Mouse (Mus musculus): ENCODE measurements around the gene Tgfbr3.

Tgfbr3 gene

DNA sequence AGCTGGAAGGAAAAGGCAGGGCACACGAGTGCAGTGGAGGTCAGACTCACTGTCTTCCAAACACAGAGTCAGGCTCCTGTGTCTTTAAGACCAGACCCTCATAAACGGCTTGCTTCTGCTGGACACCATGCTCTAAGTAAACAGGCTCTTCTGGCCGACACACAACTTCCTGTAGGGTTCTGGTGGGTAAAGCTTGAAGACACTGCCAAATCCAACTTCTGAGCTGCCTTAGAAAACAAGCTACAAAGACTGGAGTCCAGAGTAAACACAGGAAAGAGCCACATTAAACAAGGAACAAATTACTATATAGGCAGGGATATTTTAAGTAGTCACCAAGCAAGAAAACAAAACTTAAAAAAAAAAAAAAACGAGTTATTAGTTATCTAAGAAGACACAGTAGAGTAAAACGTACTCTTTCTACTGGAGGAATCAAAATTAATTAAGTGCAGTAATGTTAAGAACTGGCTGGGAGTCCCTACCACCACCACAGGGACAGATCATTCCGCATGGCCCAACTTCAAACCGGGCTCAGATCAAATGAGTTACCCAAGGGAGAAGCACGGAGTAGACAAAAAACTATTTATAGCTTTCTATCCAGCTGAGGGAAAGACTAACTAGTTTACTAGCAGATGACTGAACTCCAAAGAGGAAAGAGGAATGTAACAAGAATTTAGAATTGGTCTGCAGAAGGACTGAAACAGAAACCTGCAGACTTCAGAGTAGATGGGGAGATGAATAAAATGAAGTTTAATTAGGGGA is 86.4 kb downstream of the Tgfbr3 start:
- no peak for DNase-seq

DNA sequence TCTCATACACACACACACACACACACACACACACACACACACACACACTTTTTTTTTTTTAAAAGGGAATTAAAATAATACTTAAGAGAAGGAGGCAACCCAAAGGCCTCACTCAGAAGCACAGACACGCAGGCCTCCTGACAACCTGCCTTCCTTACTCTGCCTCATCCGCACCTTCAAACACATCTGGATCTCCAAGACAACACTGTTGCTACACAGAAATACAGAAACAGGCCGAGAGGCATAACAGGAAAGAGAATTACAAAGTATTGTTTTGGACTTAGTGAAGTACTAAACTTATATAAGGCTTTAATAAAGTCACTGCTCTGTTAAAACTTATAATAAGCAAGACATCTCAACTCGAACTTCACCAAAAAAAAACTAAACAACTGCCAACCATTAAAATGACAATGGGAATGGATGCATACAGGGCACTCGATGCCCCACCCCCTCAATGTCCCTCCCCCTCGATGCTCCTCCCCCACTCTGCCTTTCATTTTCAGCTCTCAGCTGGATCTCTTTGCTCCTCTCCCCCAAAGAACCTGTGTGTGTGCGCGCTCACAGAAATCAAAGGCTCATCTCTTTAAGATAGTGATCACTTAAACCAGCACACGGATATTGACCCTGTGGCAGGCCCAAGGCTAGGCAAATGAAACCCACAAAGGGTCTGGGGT is 87.8 kb downstream of the Tgfbr3 start:
- DNase-seq, result no peak

DNA sequence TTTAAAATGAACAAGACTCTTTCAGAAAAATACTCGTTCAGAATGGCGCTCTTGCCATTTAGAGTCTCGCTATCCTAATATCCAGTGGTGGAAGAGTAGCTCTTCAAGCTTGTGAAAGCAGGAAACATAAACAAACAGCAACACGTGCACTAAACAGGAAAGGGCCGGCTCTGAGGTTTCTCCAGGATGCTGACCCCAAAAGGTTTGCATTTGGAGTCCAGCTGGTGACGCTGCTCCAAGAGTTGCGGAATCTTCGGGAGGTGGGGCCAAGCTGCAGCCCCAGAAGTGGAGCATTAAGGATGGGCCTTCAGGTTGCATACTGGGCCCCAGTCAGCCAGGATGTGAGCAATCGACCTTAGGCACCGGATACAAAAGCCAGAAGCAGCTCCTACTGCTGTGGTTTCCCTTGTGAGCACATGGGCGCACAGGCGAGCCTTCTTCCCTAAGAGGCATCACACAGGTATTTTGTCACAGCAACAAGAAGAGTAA is 88.5 kb downstream of the Tgfbr3 start:
- peak; percentile 31 for DNase-seq

DNA sequence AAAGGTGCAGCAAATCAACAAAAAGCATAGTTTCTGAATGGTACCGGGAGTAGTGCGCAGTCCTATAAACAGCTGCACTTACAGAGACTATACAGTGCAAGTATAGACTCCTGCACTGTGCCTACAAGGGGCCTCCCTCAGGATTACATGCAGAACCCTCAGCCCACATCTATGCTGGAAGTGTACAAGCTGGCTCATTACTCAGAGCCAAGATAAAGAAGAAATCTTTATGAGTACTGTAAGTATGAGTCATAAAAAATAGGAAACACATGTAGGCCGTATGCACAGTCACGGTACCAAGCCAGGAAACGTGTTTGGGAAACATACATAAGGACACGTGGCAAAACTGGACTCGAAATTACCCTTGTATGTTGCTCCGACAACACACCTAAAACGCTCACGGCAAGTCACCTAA is 89.2 kb downstream of the Tgfbr3 start:
- DNase-seq, result no peak

DNA sequence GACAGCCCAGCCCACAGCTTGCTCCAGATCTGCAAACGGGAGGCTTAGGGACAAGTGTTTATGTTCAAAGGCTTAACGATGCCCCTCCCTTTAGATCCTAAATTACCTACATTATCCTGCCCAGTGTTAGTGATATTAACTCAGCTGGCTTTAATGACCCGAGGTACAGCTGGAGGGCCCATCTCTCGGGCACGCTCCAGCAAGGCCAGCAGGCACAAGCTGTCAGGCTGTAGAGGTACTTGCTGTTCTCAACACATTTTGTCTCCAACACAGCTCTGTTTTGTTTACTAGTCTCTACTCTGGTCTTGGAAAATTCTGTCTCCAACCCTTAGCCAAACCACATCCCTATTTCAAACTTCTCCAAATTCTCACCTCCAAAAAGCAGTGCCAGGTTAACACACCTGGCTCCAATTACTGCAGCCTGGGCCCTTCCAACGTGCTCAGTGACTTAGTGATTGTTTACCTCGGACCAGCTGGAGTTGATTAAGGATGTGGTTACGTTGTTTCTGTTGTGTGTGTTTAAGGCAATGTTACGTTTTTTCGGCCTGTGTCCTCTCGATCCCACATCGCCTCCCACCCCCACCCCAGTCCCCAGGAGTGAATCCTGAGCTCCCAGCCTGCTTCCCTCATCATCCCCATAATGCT is 93.6 kb downstream of the Tgfbr3 start:
- DNase-seq, result no peak

DNA sequence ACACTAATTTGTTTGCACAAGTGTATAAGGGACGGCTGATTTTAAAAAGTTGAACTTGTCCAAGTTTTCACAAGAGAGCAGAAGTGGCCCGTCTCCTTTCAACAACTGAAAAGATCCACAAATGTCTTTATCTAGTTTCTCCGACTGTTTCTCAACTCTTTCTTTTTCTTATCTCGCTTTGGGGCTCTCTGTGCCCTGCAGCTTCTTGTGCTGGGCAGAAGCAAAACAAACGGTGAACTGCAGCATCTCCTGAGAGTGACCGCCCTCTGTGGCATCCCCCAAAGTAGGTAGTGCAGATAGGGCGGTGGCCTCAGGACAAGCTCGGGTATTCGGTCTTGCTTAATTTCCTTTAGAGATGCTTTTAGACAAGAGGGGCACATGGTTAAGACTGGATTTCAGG is 96.3 kb downstream of the Tgfbr3 start:
- no peak for DNase-seq

DNA sequence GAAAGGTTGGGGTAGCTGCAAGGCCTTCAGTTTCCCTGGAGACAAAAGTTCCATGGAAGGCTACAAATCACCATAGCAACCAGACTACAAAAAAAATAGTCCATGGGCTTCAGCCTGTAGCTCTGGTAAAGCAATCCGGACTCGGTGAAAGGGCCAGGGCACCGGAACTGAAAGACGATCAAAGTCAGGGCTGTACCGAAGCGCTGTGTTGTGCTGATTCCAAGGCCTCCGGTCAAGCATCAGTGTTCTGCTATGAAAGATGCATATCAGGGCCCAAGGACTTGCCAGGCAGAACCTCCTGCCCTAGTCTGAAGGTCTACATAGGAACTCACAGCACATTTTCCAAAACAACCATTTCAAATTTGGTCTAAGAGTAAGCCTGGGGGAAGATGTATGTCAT is 97.1 kb downstream of the Tgfbr3 start:
- DNase-seq, result no peak

DNA sequence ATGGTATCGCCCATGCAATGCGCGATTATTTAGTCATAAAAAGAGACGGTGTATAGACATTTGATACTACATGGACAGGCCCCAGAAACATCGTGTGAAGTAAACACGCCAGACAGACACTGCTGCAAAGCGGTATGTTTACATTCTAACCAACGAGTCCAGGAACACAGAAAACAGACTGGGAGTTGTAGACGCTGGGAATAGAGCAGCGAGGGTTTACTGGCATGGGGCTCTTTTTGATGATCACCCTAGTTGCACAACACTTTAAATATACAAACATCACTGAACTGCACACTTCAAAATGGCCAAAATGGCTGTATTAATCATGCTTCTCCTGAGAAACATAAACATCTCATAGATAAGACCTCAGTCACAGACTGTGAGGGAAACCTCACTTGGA is 100.9 kb downstream of the Tgfbr3 start:
- DNase-seq, result no peak

DNA sequence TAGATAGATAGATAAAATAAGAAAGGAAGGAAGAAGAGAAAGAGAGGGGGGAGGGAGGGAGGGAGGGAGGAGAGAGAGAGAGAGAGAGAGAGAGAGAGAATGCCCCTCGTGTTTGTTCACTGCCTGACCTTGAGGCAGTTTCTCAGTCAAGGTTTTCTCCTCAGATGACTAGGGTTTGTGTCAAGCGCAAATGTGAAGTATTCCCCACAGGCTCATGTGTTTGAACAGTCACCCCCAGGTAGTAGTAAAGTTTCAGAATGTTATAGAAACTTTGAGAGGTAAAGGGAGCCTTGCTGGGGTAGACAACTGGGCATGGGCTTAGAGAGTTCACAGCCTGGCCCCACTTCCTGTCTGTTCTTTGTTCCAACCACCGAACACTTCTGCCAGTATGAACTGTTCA is 103.2 kb downstream of the Tgfbr3 start:
- DNase-seq, result no peak

DNA sequence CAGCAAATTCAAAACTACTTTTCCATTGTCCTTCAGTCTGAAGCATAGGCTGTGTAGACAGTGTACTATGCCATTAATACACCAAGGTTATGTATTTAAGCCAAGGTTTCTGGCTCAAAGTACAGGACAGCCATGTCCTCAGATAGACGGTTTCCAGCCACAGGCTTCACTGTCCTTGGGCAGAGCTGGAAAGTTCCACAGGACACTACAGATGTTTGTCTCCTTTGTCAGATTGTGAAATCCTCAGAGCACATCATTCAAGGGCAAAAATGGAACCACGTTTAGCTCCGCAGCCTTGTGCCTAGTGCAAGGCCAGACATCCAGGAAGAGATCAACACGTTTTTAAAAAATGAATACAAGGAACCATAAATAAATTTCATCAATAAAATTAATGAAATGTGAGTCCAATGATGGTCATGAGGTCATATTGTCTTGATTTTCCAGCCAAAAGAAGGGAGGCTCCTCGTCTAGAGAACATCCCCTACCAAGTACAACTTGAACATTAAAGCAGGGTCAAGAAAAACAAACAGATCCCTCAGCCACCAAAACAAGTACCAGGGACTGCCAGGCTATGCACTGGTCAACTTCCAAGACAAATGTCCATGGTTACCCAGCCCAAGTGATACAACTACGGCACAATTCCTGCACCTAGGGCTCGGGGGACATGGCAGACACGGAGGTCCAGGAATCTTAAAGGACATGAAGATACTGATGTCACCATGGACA is 105.1 kb downstream of the Tgfbr3 start:
- no peak for DNase-seq

DNA sequence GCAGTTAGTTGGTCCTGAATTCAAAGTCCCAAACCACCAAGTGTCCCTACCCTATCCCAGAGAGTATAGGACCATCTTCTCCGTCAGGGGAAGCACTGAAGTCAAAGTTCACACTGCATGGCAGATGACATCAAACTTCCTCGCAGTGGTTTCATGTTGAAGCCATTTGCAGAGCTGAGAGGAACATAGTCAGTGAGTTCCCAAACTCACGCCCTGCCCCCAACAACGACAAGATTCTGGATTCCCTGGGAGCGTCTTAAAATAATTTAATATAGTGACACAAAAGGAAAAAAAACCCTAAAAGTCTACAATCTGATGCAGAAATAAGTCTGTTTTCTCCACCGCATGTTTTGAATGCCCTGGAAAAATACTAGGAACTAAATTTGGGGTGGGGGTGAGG is 105.9 kb downstream of the Tgfbr3 start:
- no peak for DNase-seq

DNA sequence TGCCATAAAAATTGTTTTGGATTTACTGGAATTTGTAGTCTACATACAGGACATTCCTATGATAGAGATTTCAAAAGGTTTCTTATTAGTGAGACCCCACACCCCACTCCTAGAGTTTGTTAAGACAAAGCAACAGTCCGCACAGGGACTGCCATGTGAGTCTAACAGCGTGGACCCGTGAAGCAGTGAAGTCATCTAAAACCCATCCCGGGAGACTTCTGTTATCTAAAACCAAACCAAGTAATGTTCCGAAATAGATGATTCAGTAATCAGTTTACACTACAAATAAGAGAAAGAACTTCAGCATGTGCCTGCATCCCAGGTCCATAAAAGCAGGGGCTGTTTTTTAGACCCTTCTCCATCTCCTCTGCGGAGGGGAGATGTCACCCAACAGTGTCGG is 106.7 kb downstream of the Tgfbr3 start:
- no peak for DNase-seq

DNA sequence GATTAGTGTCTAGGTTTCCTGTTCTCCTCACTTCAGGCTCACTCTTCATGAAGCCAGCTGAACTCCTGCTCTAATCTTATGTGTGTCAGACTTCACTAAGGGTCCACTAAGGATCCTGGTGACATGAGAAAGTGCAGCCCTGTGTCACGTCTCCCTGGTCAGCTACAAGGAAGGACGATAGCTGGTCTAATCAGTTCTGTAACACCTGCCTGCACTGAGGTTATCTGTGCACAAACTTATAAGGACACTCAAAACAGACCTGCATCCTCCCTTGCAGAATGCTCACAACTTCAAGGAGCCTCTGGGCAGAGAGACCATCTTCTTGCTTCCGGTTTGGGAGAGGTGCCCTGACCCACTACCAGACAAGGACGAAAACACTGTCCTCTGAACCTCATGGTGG is 107.6 kb downstream of the Tgfbr3 start:
- no peak for DNase-seq

DNA sequence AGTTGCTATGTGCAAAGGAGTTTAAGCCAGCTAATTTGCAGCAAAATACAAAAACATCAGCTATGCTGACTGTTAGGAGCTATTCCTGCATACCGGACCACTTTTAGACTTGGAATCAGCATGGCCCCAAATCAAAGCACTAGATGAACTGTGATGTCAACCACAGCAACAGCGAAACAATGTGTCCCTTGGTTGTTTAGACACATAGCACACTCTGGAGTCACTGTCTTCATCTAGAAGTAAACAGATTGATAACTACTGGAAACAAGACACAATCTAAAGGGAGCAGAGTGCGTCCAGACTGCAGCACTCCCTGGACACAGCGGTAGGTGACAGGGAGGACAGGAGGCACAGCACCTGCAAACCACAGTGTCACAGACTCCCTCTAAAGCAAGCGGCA is 110.2 kb downstream of the Tgfbr3 start:
- DNase-seq, result no peak

DNA sequence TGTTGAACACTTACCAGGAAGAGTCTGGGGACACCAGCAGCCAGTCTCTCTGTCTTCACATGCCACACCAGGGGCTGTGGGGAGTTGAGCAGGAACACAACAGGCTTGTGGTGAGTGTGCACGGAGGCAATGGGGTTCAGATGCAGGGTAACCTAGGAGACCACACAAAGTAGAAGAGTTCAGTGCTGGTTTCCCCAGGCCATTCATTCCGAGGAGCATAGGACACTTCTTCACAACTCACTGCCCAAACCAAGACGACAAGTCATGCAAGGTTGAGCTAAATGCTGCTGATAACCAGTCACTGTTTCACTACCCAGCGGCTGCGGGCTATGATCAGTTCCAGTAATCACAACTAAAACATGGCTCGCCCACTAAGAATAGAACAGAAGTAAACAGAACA is 111.6 kb downstream of the Tgfbr3 start:
- no peak for DNase-seq

DNA sequence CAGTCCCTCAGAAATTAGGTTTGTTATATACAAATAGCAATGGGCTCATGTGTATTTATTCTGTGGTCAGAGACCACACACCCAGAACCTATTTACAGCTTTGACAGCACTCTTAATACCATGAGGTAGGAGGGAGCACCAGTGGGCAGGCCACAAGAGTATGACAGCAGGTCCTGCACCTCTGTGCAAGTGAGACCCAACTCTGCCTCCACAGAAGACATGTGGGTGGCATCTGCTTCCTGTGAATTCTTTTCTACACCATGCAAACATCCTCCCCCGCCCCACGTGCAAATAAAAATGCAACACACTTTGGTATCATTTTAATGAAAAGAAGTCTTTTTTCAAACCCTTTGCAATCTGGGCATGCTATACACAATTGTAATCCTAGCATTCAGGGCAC is 112.2 kb downstream of the Tgfbr3 start:
- no peak for DNase-seq

DNA sequence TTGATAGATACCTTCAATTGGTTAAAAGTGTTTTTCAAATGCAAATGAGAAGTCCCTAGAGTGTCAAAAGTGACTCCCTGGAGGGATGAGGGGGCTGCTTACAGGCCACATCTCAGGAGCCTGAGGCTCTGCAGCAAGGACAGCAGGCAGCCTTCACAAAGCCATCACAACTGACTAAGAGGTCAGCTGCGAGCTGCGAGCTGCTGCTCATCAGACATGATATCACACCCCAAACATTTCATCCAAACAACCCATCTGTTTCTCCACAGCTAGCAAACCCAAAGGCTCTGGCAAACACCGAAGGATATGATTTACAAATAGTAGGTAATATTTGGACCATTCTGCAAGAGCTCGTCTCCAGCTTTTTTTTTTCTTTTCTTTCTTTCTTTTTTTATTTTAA is 112.6 kb downstream of the Tgfbr3 start:
- DNase-seq, result no peak

DNA sequence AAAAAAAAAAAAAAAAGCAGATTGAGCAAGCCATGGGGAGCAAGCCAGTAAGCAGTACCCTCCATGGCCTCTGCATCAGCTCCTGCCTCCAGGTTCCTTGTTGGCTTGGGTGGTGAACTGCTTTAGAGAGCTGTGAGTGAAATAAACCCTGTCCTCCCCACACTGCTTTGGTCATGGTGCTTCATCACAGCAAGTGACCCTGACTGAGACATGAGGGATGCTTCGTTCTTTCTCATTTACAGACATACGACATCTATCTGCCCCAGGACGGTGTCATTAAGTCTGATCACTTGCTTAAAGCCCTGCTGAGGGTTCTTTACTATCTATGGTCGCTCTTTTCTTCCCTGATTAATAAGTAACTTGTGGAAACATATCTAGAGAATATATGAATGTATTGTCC is 113.2 kb downstream of the Tgfbr3 start:
- no peak for DNase-seq

DNA sequence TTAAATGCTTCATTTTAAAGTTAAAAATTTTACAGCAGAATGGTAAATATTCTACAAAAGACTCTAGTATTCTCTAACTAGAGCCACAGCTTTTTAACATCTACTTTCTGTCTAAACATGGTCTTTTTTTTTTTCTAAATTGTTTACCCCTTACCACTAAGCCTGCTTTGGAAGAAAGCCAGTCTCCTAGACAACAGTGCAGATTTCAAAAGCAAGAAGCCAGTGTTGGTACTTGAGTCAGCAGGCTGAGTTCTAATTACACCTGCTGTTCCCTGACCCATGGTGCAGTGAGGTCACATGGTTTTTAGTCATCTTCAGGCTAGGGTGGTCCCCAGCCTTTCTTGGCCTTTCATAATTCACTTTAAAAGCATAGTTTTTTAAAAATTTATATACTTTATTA is 115.2 kb downstream of the Tgfbr3 start:
- no peak for DNase-seq

DNA sequence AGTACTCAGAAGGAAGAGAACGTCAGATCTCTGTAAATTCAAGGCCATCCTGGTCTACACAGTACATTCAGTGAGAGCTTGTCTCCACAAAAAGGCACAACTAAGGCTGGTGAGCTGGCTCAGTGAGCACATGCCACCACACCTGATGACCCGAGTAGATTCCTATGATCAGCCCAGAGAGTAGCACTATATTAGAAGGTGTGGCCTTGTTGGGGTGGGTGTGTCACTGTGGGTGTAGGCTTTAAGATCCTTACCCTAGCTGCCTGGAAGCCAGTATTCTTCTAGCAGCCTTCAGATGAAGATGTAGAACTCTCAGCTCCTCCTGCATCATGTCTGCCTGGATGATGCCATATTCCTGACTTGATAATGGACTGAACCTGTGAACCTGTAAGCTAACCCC is 115.9 kb downstream of the Tgfbr3 start:
- DNase-seq, result no peak

DNA sequence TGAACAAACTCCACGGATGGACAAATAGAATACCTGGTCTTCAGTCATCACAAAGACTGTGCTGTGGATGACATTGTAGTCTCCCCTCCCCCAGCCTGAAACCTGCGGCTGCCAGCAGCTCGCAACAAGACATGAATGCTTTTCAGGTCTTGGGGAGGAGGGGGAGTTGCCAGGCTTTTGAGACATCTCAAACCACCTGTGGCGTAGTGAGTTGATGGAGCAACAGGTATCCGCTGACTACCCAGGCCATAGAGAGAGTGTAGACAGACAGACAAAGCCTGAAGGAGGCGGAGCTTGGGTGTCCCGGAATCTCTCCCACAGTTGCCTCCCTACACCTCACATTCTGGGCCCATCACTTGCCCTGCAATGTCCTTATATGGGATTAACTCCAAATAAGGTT is 117.6 kb downstream of the Tgfbr3 start:
- no peak for DNase-seq

DNA sequence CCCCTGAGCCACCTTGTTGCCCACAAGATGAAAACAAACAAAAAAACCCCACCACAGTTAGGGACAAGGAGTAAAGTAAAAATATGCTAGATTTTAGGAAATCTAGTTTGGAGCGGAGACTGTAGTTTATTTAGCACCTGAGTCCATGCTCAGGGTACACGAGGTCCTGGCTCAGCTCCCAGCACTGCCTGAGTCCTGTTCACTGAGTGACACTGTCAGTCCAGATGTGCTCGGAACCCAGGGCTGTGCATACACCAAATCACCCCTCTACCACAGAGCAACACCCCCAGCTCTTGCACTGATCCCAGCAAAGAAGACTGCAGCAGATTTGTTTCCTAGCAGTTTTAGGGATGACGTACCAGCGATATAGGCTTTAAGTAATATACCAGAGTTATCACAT is 119.6 kb downstream of the Tgfbr3 start:
- DNase-seq, result no peak

DNA sequence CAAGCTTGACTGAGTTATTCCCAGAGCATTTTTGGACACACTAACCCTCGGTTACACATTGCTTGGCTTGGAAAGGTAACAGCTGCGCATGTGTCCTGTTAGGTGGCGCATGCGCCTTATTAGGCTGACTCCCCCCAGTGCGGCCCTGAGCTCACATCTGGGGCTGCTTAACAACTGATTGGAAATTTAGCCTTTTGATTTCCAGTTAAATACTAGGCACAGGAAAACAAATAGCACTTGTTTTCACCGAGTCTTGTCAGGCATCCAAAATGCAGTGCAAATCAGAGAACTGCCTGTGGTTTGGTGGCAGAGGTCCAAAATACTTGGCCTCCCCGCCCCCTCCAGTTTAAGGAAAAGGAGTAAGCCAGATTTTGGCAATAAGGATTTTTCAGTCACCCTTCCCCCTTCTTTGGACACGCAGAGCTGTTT is 121.5 kb downstream of the Tgfbr3 start:
- peak; percentile 87 for DNase-seq

Data from kidney, adult 18-20 months (tissue).